Mouse (Mus musculus): ENCODE results near the gene Swsap1. TPM values are rescaled to one million over a fixed set of nuclear protein-coding genes. Genes with fewer than 3 reads are reported as not detected.

Gene Swsap1
- total RNA-seq, 2 experiments from 2014 or later = 1.2 to 4.1 TPM

GRCm38 (mm10) chr9:21960558-21961208 lies 5.1 kb downstream of the Swsap1 start:
- no peak for ATAC-seq (replicated peaks; ENCODE audit: low FRiP score, low TSS enrichment, poor library complexity, severe bottlenecking)

DNA sequence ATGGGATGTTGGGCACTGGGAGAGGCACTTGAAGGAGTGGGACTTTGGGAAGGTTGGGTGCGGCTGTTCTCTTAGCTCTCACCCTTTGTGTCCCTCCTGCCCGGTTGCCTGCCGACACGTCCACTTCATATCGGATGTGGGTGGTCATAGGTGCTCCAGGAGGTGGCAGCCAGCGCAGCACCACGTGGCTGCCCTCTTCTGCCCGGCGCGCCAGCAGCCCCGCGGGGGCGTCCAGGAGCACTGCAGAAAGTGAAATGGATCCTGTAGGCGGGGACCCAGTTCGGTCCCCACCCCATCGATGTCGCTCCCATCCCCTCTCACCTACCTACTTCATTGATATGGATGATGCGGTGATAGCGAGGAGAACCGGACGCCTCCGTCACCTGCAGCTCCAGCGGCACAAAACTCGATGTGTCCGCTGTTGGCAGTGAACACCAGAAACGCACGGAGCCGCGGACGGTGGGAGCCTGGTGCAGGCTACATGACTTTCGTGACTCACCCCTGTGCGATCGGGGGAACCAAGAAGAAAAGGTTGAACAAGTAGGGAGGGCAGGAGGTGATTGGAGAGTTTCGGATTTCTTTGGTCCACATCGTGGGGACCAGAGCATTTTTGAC lies 5.9 kb downstream of the Swsap1 start:
- 0 out of 2 replicates have a peak, but pooled peaks have one; percentile 2 for ATAC-seq (replicated peaks; ENCODE audit: low FRiP score, low TSS enrichment, poor library complexity, severe bottlenecking)

GRCm38 (mm10) chr9:21962010-21962409 lies 6.5 kb downstream of the Swsap1 start:
- no peak for ATAC-seq (replicated peaks; ENCODE audit: low FRiP score, low TSS enrichment, poor library complexity, severe bottlenecking)

DNA sequence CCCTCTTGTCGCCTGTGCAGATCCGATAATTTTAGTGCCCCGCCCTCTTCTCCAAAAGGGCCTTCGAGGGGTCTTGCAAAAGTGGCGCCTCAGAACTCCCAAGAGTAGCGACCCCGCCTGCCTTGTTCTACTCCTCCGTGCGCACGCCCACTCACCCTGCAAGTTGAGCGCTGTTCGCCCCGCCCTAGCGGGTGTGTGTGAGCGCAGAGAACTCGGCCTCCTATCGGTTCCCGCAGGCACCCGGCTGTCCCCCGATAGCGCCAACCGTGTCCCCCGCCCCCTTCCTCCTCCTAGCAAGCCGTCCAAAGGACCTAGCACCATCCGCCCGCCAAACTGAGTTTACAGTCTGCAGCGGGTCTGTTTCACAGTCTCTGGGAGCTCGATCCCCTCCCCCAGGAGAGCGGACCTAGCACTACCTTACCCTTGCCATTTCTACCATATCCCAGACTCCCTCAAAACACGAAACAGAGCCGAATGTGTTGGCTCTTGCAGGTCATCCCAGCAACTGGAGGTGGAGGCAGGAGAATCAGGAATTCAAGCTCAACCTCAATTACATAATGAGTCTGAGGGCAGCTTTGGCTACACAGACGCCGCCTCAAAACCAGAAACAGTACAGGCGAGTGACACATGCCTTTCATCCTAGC lies 7.0 kb downstream of the Swsap1 start:
- peak; percentile 91 for ATAC-seq (replicated peaks; ENCODE audit: low FRiP score, low TSS enrichment, poor library complexity, severe bottlenecking)

- ATAC-seq (replicated peaks; ENCODE audit: low FRiP score, low TSS enrichment, poor library complexity, severe bottlenecking) = peak; percentile 56
Measured at GRCm38 (mm10) chr9:21963417-21963816, 7.9 kb downstream of the Swsap1 start, which contains the start of gene Epor. Epor (minus strand) TSS chr9:21963506.

- no peak for ATAC-seq (replicated peaks; ENCODE audit: low FRiP score, low TSS enrichment, poor library complexity, severe bottlenecking)
Measured at GRCm38 (mm10) chr9:21968883-21969282, 13.3 kb downstream of the Swsap1 start.

DNA sequence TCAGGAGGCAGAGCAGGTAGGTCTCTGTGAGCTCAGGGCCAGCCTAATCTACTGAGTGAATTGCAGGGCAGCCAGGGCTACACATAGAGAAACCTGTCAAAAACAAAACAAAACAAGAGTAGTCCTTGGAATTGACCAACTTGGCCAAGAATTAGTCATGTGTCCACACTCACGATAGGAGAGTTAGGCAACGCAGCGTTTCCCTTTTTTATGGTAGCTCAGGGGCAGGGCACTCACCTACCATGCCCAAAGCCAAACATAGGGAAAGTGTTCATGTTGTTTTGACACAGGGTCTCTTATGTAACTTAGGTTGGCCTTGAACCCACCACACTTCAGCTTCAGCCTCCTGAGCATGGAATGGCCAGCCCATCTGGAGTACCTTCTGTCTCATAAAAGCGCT lies 13.7 kb downstream of the Swsap1 start:
- no peak for ATAC-seq (replicated peaks; ENCODE audit: low FRiP score, low TSS enrichment, poor library complexity, severe bottlenecking)

DNA sequence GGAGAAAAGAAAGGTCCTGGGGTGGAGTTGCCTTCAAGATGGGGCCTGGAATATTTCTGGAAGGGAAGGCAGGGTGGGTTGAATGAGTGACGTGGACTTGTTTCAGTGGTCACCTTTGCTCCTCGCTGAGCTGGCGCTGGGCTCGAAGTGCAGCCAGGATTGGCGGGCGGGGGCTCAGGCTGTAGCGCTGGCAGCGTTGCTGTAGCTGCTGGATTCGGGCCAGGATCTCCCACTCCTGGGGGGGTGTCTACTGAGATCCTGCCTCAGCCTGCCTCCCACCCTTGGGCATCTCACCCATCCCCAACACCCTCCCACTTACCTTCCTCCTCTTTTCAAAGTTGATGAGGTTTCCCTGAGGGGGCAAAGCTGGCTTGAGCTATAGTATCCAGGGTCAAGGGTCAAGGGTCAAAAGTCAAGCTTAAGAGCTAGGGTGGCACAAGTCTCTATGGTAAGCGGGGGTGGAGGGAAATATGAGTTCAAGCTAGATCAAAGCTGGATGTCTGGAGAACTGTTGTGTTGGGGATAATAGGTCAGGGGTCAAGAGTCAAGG lies 21.1 kb downstream of the Swsap1 start:
- no peak for ATAC-seq (replicated peaks; ENCODE audit: low FRiP score, low TSS enrichment, poor library complexity, severe bottlenecking)

GRCm38 (mm10) chr9:21977331-21977730 lies 21.8 kb downstream of the Swsap1 start:
- no peak for ATAC-seq (replicated peaks; ENCODE audit: low FRiP score, low TSS enrichment, poor library complexity, severe bottlenecking)

- ATAC-seq (replicated peaks; ENCODE audit: low FRiP score, low TSS enrichment, poor library complexity, severe bottlenecking) = peak; percentile 56
Measured at GRCm38 (mm10) chr9:21977972-21978371, 22.4 kb downstream of the Swsap1 start.

DNA sequence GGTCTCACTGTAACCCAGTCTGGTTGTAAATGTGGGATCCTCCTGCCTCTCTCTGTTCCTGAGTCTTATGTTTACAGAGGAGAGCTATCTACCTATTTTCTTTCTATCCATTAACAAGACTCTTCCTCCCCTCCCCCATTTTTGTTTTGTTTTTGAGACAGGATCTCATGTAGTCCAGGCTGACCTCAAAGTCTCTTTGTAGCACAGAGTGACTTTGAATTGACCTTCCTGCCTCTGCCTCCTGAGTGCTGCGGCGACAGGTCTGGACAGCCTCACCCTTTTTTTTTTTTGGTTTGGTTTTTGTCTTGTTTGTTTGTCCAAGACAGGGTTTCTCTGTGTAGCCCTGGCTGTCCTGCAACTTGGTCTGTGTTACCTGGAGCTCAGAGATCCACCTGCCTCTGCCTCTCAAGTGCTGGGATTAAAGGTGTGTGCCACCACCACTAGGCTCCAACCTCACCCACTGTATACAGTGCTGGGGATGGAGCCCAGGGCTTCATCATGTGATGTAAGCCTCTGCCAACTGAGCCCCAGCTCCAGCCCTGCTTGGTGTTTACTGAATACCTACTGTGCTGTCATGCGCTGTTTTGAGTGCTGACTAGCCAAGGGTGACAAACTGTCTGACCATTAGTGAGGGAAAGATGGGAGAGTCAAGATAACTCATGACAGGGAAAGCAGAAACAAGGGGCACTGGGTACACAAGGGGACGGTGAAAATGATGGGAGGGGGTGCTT lies 23.0 kb downstream of the Swsap1 start:
- ATAC-seq (replicated peaks; ENCODE audit: low FRiP score, low TSS enrichment, poor library complexity, severe bottlenecking) = no peak

GRCm38 (mm10) chr9:21983911-21984310 lies 28.4 kb downstream of the Swsap1 start:
- no peak for ATAC-seq (replicated peaks; ENCODE audit: low FRiP score, low TSS enrichment, poor library complexity, severe bottlenecking)

DNA sequence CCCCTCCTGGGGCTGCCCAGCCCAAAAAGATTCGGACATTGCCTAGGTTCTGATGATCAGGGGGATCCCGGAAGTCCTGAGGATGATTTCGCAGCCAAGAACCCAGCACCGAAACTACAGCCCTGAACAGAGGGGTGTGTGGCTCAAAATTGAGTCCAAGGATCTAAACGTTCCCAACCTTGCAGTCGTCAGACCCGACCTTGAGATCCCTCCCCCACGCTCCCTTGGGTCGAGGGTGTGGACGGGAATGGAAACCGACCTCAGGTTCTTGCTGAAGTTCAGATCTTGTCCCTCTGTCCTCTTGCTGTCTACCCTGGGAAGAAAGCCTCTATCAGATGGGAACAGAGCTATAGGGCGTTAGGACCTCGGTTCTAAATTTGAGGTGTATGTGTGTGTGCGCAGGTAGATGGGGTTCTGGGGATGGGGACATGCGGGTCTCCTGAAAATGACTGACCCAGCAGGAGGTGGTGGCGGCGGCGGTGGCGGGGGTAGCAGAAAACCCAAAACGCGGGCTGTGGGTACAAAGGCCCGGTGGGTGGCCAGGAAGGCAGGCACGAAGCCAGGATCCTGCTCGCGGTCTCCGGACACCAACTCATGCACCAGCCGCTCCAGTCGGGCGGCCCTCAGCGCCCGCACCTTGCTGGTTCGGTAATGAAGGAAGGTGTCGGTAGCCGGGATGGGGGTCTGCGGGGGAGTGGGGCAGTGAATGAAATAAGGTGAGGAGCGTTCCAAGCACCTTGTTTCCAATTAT lies 32.2 kb downstream of the Swsap1 start:
- no peak for ATAC-seq (replicated peaks; ENCODE audit: low FRiP score, low TSS enrichment, poor library complexity, severe bottlenecking)

DNA sequence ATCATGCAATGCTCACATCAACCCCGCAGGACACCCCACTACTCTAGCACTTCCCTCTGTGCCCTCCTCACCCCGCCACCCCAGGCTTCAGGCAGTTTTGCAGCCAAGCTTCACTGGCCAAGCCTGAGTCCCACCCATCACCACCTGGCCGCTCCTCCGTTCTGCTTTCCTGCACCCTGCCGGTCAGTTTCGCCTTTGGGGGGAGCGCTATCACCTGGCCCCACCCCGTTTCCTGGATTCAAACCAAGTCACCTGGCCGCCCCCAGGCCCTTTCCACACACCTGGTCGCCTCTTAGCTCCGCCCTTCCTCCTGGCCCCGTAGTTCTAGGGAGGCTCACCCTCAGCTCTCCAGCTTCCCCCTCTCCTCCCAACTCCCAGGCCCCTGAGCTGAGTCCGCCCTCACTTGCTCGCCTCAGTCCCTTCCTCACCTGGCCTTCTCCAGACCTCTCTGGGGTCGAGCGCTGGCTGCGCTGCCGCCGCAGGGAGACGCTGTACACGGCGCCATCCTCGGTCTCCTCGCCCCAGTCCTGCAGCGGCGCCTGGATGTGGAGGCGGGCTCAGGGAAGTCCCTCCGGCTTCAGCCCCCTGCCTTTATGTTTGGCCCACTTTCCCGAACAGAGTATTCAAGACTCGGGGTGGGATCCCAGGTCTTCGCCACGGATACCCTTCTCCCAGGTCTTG lies 33.0 kb downstream of the Swsap1 start:
- ATAC-seq (replicated peaks; ENCODE audit: low FRiP score, low TSS enrichment, poor library complexity, severe bottlenecking) = no peak

DNA sequence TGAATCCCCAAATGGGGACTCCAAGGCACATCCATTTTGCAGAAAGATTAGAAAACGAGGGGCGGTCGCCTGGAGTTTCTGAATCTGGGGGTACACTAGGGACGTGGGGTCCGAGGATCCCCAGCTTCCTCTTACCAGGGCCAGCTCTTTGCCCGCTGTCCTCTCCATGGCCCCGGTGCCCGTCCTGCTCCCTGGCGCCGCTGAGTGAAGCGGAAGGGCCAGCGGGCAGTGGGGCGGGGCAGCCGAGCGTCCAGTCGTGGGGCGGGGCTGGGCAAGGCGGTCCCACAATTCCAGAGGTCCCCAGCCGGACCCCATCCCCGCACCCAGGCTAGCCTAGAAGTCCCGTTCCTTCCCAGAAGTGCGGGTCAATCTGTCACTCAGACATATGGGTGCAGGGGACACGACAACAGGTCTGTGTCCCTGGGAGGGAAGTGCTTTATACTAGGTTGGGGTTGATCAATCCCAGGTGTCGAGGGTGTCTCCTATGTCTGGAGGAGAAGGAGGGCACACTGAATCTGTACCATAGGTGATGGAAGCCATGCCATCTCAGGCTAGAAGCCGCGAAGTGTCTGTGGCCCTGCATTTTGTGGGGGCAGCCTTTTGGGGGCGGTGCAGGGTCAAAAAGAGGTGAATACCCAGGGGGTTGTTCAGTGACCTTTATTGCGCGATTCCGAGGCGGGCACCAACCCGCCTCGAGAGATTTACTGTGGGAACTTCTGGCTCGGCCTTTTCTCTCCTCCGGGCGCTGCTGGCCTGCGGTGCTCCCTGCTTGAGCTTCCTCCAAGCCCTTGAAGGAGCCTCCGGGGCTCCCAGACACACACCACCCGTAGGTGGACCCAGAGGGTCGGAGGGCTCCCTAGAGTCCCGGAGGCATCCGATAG lies 33.9 kb downstream of the Swsap1 start, which contains the start of gene Rgl3:
TSS of gene Rgl3 (minus strand) at position 217 of the 881 bp plus-strand sequence.
- ATAC-seq (replicated peaks; ENCODE audit: low FRiP score, low TSS enrichment, poor library complexity, severe bottlenecking) = peak; percentile 29; the same call in 1 of the 2 replicates

DNA sequence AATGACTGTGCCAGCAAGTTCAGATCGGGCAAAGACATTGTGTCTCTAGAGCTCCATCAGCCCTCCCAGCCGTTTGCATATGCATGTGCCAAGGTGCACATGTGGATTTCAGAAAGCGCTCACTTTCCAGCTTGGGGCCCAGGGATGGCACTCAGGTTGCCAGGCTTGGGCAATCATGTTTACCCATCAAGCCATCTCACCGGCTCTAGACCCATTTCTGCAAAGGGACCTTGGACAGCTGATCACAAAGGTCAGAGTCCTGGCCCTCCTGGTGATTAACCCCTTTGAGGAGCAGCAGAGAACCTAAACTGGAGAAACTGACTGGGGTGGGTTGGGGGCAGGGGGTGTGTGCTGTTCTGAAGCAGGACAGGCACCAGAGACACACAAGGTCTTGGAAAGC lies 36.7 kb downstream of the Swsap1 start:
- no peak for ATAC-seq (replicated peaks; ENCODE audit: low FRiP score, low TSS enrichment, poor library complexity, severe bottlenecking)

DNA sequence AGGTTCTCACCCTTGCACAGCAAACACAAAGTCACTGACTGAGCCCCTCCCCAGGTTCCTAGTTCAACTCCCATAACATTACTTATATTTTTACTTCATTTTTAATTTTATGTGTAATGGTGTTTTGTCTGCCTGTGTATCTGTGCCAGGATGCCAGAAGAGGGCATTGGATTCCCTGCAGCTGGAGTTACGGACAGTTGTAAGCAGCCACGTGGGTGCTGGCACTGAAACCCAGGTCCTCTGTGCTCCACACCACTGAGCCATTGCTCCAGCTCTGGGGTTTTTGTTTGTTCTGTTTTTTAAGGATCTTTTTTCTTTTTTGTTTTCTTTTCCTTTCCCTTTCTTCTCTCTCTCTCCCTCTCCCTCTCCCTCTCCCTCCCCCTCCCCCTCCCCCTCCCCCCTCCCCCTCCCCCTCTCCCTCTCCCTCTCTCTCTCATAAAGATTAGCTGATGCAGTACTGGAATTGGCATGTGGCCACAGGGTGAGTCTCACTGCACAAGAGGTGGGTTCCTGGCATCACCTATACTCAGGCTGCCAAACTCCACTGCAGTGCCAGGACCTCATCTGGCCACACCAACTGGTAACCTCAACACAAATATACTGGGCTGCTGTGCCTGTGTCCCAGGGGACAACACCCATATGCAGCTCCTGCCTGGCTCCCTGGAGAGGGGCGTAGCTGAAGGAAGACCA lies 40.8 kb downstream of the Swsap1 start:
- ATAC-seq (replicated peaks; ENCODE audit: low FRiP score, low TSS enrichment, poor library complexity, severe bottlenecking) = no peak
